Mouse (Mus musculus) liver, adult 2 months (tissue): ENCODE data around the gene Wfdc3.

Experiments
- CTCF ChIP-seq: fragments of 200-500 bp; IDR thresholded peaks from 2 replicates; pipeline ENCODE4 v1.5.1; 2011; ENCODE audit warnings: low read depth, low read length, control low read depth
- POLR2A ChIP-seq: fragments of 200-500 bp; IDR thresholded peaks from 2 replicates; pipeline ENCODE4 v1.6.1; 2011; ENCODE audit warnings: low read length, control low read depth; ENCODE audit not compliant: insufficient read depth; ENCODE audit errors: extremely low read depth

GRCm38 (mm10) chr2:164784869-164785420 lies 39.2 kb upstream of the Wfdc3 start:
- no peak for TF ChIP-seq CTCF
- TF ChIP-seq POLR2A = no peak
